11 mouse cellular contexts compared by ENCODE assay signal in the genomic region with DNA sequence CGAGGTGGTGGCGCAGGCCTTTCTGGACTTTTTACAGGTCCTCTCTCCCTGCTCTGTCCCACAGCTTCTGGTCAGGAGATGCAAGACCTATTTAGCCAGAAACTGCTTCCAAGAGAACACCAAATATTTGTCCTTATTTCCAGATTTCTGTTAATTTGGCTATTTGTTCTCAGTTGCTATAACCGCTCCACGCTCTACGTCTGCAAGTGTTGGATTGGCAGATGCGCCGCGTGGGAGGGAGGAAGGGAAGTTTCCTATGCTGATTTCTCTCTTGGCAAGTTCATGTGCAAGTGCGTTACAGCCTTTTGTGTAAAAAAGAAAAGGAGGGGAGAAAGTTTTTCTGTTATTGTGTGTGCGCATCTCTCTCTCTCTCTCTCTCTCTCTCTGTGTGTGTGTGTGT. TPM values are rescaled to one million over a fixed set of nuclear protein-coding genes. Genes with fewer than 3 reads are reported as not detected.
DNase-seq lines count a peak whose midpoint lies in the region; TF ChIP-seq lines count a peak whose summit lies in the region.
"Had no signal": no experiment of that assay in that cellular context is flagged by ENCODE, and none has a peak within 500 bp of the region (broad histone marks: within the 10 kb centered on the region; RNA-seq: fewer than 3 reads in every experiment).

No protein-coding gene starts in this region.

- no peak for TF ChIP-seq POLR2A in brain, embryonic 14.5 days (IDR thresholded peaks at IDR 0.05; ENCODE audit: borderline replicate concordance, extremely low read depth, insufficient read depth, insufficient read length, poor library complexity, severe bottlenecking)

- DNase-seq in brain, adult 2 months (ENCODE audit: low read depth, low spot score), result peak; percentile 88
- peak; percentile 32 for DNase-seq in brain, embryonic 14.5 days (ENCODE audit: low read depth)
- DNase-seq in layer of hippocampus, postnatal 14 days (ENCODE audit: low spot score in 2 of 2), result peak; percentile 31 to 71
- peak; percentile 79 to 82 for DNase-seq in right cerebral cortex, postnatal 10 days (ENCODE audit: low spot score in 2 of 2)
- no peak for DNase-seq in ovary, adult 18-20 months (ENCODE audit: low spot score)
- no peak for DNase-seq in ovary, postnatal 10 days (ENCODE audit: low spot score)
- no peak for DNase-seq in thymus, postnatal 0 days (ENCODE audit: low spot score)
- DNase-seq: heart, adult 2 months; liver, postnatal 0 days; lung, postnatal 14 days; thymus, postnatal 14 days had no signal

- no peak for TF ChIP-seq CTCF in brain, embryonic 14.5 days (IDR thresholded peaks at IDR 0.05; ENCODE audit: borderline replicate concordance, extremely low read depth, insufficient read depth, insufficient read length)

RNA-seq across cellular contexts. Expression of a gene that starts 58.1 kb away (rescaled TPM):
- polyA plus RNA-seq in brain, embryonic 14.5 days (2012; rRNA removed), result 2.8 and 6.2 TPM in 2 replicates
- 10 to 100 TPM; 41.2 to 42.2 TPM for total RNA-seq in layer of hippocampus, postnatal 14 days (2021)
- polyA plus RNA-seq in thymus, postnatal 0 days (2015; fragmentation: Nextera tagmentation; extraction: Ambion mirVana), result 3.5 and 4.0 TPM in 2 replicates

Comparison
In these comparisons a context has a peak if more than half of its experiments do, and no peak if none do; other contexts are left out.
1. DNase-seq: peak in brain, adult 2 months (single experiment), brain, embryonic 14.5 days (single experiment), layer of hippocampus, postnatal 14 days (2 of 2) and right cerebral cortex, postnatal 10 days (2 of 2); none in ovary, adult 18-20 months (single experiment), ovary, postnatal 10 days (single experiment) and thymus, postnatal 0 days (single experiment).